Mouse (Mus musculus) thymus, postnatal 25 days (tissue): ENCODE measurements around the gene Mettl15.

Source experiments
- DNase-seq: peaks from one replicate; pipeline ENCODE4 v3.0.0; 2022

Gene Mettl15

GRCm38 (mm10) chr2:109153402-109154050, 127.0 kb downstream of the Mettl15 start:
- no peak for DNase-seq

GRCm38 (mm10) chr2:109147292-109147691, 133.3 kb downstream of the Mettl15 start:
- no peak for DNase-seq

- DNase-seq = no peak
Observed at GRCm38 (mm10) chr2:109144410-109144809, 136.1 kb downstream of the Mettl15 start.

DNA sequence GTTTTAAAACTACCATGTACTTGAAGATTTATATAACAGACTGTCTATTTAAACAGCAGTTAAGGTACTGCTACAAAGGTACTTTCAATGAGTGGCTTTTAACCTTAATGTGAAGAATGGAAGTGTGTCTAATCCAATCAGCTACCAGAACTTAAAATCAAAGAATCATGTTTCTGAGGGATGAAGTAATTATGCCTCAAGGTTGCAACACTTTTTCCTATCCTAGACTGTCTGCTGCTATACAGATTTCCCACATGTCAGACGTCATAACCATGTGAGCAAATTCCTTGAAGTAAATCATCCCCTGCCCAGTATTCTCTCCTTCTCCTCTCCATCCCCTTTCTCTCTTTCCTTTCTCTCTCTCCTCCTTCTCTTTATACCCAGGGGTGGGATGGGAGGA, 140.2 kb downstream of the Mettl15 start:
- no peak for DNase-seq

DNA sequence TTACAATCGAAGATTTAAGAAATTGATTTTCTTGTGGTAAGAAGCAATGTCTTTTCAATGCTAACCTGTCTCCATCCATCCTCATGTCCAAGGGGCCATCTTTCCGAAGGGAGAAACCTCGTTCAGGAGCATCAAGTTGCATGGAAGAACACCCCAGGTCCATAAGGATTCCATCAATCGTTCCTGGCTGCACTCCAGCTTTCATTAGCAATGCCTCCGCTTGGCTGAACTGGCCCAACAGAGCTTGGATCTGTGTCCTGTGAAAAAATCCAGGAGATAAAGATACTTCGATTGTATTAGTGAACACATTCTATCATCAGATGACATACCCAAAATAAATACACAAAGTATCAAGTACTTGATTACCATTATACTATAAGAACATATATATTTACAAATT, 143.3 kb downstream of the Mettl15 start:
- DNase-seq = no peak

GRCm38 (mm10) chr2:109130718-109131117, 149.8 kb downstream of the Mettl15 start:
- no peak for DNase-seq

DNA sequence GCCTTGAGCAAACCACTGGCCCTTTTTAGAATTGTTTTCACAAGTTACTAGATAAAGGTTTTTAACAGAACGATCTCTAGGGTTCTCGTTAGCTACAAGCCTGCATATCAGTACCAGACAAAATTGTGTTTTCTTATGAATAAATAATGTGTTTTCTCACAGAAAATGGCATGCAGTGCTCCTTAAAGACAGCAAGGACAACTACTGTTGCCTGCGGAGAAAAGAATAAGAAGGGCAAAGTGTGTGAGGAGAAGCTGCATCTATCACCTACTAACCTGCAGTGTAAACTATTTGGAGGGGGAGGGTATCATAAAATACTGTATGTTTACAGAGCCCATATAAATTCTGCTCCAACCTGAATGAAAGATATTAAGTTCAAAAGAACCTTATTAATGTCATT, 150.6 kb downstream of the Mettl15 start:
- DNase-seq = no peak

DNA sequence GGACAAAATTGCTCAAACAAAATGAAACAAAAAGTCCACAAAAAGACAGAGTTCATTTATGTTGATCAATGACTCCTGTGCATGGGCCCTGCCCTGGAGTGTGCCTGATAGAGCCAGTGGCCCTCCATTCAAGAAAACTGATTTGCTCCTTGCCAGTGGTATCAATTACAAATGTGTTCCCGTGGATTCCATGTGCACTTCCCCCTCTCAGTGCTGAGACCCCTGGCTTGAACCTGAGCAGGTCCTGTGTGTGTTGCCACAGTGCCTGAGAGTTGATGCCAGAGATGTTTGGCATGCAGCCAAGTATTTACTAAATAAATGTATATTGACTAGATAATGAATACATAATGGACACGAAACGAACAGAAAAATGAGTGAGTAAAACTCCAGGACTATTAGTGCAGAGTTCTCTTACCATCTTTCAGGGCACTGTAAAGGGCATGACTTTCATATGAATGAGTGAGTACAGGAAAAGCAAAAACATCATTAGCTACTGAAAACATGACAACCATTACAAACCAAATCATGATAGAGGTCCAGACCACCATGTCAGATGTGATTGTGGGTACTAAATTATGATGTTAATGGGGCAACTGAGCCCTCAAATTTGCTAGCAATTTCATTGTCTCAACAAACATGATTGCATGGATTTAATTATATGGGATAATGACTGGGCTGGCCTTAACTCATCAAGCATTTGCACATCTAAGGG, 174.6 kb downstream of the Mettl15 start:
- no peak for DNase-seq

DNA sequence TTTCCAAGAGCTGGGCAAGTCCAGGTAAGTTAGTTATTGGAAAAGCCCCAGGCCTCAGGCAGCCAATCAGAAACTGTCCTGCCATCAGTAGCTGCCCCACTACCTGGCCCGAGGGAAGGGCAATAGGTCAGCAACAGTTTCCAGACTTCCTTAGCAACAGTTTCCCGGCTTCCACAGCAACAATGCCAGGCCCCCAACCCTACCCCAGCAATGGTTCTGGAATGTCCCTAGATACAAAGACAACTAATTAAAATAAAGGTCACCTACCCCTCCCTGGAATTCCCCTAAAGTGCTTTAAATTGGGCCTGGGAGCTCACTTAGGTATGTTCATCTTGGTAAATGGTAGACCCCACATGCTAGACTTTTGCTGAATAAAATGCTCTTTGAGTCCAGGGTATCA, 230.9 kb downstream of the Mettl15 start:
- DNase-seq = no peak
